Mouse (Mus musculus) cerebellum, postnatal 36 days (tissue): ENCODE data around the gene Ldlrad3.

ENCODE experiments used
- DNase-seq, 2 experiments: peaks; one replicate each; pipeline ENCODE4 v3.0.0; 2021 to 2022; ENCODE audit warnings: mixed read lengths in 2 of 2

Ldlrad3 gene

GRCm38 (mm10) chr2:102113801-102114200 lies 72.4 kb downstream of the Ldlrad3 start:
- DNase-seq = no peak

DNA sequence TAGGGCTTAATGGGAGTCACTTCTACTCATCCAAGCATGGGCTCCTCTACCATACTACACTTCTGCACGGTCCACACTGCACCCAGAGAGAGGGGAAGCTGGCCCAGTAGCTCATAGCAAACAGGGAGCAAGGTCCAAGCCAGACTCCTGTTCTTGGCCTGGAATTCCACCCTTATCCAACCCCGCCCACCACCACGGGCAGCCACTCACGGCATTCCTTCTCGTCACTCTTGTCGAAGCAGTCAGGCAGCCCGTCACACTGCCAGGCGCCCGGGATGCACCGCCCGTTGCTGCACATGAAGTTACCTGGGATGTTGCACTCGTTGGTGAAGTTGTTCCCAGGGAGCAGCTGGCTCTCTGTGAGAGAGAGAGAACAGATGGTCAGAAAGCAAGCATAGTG lies 72.9 kb downstream of the Ldlrad3 start:
- DNase-seq = no peak

DNA sequence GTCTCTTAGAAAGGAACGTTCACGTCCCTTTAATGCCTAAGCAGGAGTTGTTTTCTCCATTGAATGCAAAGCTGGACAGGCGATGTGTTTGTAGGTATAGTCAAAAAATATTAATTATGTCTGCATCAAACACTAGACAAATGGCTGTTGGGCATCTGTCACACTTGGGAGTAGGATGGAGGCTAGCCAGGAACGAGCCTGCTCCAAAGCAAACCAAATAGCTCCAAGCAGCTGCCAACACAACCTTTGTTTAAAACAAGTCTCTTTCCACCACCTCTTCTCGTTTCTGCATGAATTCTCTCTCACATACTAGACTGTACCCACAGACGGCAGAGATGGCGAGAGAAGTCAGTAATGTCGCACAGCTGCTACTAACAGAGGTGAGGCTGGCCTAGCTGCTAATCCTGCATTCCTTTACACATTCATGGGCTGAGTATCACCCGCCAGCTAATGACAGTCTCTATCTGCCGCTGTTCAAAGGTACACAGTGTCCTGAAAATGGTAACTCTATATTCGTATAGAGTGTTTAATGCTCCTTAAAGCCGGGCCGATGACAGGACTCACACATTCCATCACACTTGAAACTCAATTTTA lies 74.2 kb downstream of the Ldlrad3 start:
- DNase-seq = no peak

DNA sequence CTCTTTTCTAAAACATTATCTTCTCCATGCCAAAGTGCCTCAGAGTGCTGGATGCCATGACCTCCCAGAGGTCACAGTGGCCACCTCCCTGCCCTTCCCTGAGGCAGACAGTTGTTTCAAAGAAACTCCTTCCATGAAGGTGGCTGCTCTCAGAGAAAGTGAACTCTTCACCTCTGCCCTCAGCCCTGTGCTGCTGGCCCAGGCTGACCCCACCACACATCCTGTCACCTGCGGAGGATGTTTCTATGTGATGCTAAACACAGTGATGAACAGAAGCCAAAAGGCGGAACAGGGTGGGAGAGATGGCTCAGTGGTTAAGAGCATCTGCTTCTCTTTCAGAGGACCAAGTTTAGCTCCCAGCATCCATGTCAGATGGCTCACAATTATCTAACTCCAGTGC lies 75.9 kb downstream of the Ldlrad3 start:
- no peak for DNase-seq

DNA sequence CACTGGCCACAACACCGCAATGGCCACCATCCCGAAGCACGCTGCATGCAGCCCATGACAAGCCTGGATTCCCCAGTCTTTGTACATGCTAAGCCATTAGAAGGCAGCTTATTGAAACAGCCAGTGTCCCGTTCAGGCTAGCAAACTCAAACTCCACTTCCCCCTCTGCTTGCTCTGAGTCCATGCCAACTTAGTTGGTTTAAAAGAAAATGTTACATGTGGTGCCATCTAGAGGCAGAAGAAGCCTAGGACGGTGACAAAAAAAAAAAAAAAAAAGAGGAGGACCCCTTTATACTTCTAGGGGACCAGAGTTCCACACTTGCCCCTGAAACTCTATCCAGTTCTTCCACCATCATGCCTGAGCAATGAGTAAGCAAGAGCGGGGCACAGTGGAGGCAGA lies 78.9 kb downstream of the Ldlrad3 start:
- no peak for DNase-seq

GRCm38 (mm10) chr2:102106728-102107127 lies 79.5 kb downstream of the Ldlrad3 start:
- DNase-seq = no peak

- DNase-seq = no peak
Observed at GRCm38 (mm10) chr2:102105454-102105853, 80.7 kb downstream of the Ldlrad3 start.

GRCm38 (mm10) chr2:102103955-102104354 lies 82.2 kb downstream of the Ldlrad3 start:
- DNase-seq = no peak

DNA sequence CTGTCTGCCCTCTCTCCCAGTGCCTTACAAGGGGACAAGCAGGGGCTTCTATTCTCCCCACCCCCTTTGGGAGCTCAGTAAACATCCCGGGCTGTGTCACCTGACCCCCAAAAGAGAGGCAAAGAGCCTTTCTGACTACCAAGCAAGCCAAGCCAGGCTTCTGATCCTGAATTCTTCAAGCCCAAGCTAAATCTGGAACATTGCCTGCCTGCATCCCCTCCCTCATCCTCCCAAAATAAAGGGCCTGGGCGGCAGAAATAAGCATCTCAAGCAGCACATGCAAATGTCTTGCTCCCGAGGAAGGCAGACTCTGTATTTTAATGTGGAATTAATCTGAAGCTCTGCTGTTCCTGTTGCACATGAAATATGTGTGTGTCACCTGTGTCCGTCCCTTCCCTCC lies 85.7 kb downstream of the Ldlrad3 start:
- DNase-seq = no peak

GRCm38 (mm10) chr2:102099702-102100450 lies 86.3 kb downstream of the Ldlrad3 start:
- DNase-seq = no peak

DNA sequence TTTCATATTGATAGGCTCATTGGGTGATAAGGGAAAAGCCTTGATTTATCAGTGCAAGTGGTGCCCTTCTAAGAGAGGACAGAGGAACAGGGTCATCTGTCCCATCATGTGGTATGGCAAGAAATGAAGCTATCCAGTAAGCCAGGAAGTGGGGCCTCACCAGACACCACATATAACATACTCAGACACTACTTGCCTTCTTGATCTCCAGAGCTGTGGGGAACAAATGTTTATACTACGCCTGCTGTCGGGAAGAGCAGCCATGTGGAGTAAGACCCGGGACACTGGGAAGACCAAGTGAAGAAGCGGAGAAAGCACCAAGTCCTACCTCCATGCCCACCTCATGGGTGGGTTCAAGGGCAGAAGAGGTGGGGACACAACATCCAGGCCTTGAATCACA lies 86.9 kb downstream of the Ldlrad3 start:
- DNase-seq = no peak

GRCm38 (mm10) chr2:102094773-102095172 lies 91.4 kb downstream of the Ldlrad3 start:
- peak; percentile 37 to 57 for DNase-seq

- DNase-seq = no peak
Observed at GRCm38 (mm10) chr2:102094281-102094680, 91.9 kb downstream of the Ldlrad3 start.

GRCm38 (mm10) chr2:102092579-102092978 lies 93.6 kb downstream of the Ldlrad3 start:
- peak in 1 of 2 experiments; percentile 27 for DNase-seq

DNA sequence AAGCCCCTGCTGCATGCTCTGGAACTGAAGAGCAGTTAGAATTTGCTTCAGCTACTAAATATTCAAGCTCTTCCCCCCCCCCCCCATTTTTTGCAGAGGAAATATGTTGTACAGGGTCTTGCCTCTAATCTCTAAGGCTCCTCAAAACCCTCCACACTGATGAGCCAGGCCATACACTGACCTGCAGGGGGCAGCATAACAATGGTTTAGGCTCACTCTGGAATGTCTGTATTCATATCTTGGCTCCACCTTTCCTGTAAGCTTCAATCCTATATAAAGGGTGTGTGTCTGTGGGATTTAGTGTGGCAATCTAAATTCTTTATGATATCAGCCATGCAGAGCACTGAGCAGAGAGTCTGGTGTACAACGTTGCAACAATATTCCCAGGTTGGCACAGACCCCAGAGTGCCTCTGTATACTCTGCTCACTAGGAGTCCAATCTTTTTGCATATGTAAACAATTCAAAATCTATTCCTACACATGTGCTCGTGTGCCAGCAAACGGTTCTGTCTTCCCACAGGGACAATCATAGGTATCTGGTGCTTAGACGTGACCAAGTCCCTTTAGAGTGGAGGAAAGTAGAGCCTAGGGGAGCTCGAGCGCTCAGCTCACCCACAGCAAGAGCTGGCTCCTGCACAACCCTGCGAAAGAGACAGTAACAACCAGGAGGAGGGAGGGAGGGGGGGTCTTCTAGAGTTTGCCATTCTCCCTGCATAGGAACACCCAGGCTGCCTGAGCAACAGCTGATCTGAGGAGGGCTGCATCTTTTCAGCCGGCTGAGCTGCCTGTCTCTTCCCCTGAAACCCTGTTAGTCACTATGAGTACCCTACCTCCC lies 94.5 kb downstream of the Ldlrad3 start:
- DNase-seq = peak; percentile 84 to 89

- DNase-seq = no peak
Observed at GRCm38 (mm10) chr2:102087787-102088186, 98.4 kb downstream of the Ldlrad3 start.

DNA sequence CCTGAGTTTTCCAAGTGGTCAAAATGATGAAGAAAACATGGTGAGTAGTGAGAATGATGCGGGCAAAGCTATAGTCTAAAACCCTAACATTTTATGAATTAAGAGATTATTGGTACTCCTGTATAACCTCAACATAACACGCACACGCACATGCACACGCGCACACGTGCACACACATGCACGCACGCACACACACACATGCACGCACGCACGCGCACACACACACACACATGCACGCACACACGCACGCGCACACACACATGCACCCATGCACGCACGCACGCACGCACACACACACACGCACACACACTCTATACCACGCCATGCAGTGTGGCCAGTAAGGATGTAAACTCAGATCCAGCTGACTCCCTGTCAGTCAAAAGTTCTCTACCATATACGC lies 99.6 kb downstream of the Ldlrad3 start:
- DNase-seq = no peak

- no peak for DNase-seq
Observed at GRCm38 (mm10) chr2:102082782-102083181, 103.4 kb downstream of the Ldlrad3 start.

DNA sequence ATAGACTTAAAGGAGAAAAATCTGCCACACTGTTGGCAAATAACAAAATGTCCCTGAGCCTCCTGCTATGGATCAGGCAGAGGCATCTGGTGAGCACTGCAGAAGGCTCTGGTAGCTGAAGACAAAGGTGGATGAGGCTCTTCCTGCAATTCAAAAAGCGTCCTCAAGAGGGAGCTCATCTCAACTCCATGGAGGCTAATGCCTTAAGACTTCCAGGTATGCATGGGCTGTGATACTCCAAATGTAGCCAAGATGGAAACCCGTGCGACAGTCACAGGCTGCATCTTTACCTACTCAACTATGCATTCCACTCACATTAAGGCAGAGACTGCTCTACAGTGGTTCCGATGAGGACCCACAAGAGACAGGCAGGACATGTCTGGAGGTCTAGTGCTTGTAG lies 108.6 kb downstream of the Ldlrad3 start:
- DNase-seq = peak; percentile 82 to 92

GRCm38 (mm10) chr2:102076237-102076636 lies 109.9 kb downstream of the Ldlrad3 start:
- no peak for DNase-seq

DNA sequence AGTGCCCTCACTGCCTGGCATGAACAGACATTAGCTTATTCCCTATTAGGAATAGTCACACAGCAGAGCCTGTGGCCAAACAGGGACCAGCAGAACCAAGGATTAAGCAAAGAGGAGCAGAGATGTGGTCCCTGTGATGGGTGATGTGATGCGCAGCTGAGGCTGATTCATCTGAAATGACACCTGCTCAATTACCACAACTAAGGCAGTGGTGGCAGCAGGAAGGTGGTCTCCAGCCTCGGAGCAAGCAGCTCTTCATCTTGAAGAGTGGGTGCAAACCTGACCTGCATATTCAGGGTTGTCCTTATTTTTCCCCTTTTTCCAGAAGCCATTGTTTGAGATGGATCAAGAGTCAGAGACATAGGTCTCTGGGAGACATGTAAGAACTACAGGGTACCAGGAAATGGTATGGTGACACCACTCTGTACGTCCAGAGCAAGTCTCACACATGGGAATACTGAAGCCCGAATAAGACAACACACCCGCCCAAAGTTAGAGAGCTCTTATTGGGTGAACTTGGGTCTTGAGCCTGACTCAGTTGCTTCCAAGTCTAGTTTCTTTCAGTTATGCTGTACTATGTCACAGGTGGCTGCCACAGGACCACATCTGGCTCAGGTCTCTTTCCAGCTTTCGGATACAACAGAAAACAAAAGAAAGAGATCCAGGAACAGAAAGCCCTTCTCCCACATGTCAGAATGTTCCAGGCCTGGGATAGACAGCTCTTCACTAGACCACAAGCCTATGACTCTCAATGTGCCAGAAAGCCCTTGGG lies 112.7 kb downstream of the Ldlrad3 start:
- no peak for DNase-seq

DNA sequence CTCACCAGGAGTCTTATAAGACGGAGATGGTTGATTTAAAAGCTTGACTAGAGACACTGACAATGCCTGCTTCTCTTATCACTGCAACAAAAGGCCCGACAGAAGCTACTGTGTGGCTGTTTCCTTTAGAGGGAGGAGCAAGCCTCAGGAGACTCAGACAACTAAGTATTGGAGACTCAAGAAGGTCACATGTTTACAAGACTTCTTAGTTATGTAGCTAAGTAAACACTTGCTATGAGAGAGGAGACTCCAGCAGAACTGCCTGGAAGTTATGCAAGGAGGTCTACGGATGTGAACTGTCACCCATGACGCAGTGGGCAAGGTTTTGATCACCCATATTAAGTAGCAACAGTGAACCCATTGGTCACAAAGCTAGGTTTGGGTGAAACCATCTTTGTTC lies 113.3 kb downstream of the Ldlrad3 start:
- no peak for DNase-seq
